Mouse (Mus musculus): Measurements from ENCODE around the gene Cachd1.

GRCm38 (mm10) chr4:100795523-100795922, 19.0 kb downstream of the Cachd1 start:
- TF ChIP-seq CTCF (IDR thresholded peaks at IDR 0.05; ENCODE audit: low read depth, low read length) (no peak), GATA1 (IDR thresholded peaks at IDR 0.05; ENCODE audit: borderline replicate concordance, low read length) (no peak), TAL1 (conservative IDR thresholded peaks at IDR 0.05; ENCODE audit: low read depth, low read length) (no peak)

Data from G1E (cell line).